Mouse (Mus musculus): ENCODE data around the gene Cox8b. TPM values are rescaled to one million over a fixed set of nuclear protein-coding genes. Genes with fewer than 3 reads are reported as not detected.

Cox8b gene
- total and polyA plus RNA-seq, 3 experiments, result not detected

GRCm38 (mm10) chr7:140912846-140913482 is 12.7 kb upstream of the Cox8b start:
- TF ChIP-seq JUND (IDR thresholded peaks at IDR 0.05; ENCODE audit: low read depth, low read length), result no peak
- TF ChIP-seq UBTF (IDR thresholded peaks at IDR 0.05; ENCODE audit: borderline replicate concordance, insufficient read depth, low read depth, low read length), result no peak
- no peak for TF ChIP-seq SIN3A (IDR thresholded peaks at IDR 0.05; ENCODE audit: low read length)
- no peak for TF ChIP-seq CHD2 (IDR thresholded peaks at IDR 0.05; ENCODE audit: low read length)
- TF ChIP-seq USF1 (IDR thresholded peaks at IDR 0.05; ENCODE audit: low read depth, low read length), result no peak
- TF ChIP-seq POLR2AphosphoS2 (IDR thresholded peaks at IDR 0.05; ENCODE audit: low read length), result no peak
- no peak for TF ChIP-seq BHLHE40 (IDR thresholded peaks at IDR 0.05; ENCODE audit: borderline replicate concordance, low read depth, low read length)
- TF ChIP-seq CTCF (IDR thresholded peaks at IDR 0.05 in 2 of 3, conservative IDR thresholded peaks at IDR 0.05 in 1 of 3; ENCODE audit: control insufficient read depth in 1 of 3, insufficient read depth in 1 of 3, low read depth in 2 of 3, low read length in 3 of 3, poor library complexity in 1 of 3, severe bottlenecking in 1 of 3), result no peak
- no peak for TF ChIP-seq POLR2AphosphoS5 (IDR thresholded peaks at IDR 0.05; ENCODE audit: borderline replicate concordance, low read depth, low read length)
- no peak for TF ChIP-seq MYB (IDR thresholded peaks at IDR 0.05; ENCODE audit: low read depth, low read length)
- no peak for TF ChIP-seq GATA1 (IDR thresholded peaks at IDR 0.05; ENCODE audit: low read depth, low read length)
- TF ChIP-seq MAFK (IDR thresholded peaks at IDR 0.05; ENCODE audit: borderline replicate concordance, low read depth, low read length), result no peak
- TF ChIP-seq ELF1 (IDR thresholded peaks at IDR 0.05; ENCODE audit: low read depth, low read length), result no peak
- TF ChIP-seq TBP (IDR thresholded peaks at IDR 0.05; ENCODE audit: low read depth, low read length), result no peak
- no peak for TF ChIP-seq MYC (IDR thresholded peaks at IDR 0.05; ENCODE audit: low read depth, low read length)
- no peak for TF ChIP-seq RCOR1 (IDR thresholded peaks at IDR 0.05; ENCODE audit: low read depth, low read length)
- no peak for TF ChIP-seq MXI1 (IDR thresholded peaks at IDR 0.05; ENCODE audit: low read depth, low read length)
- no peak for TF ChIP-seq ZC3H11A (IDR thresholded peaks at IDR 0.05; ENCODE audit: low read depth, low read length)
- no peak for TF ChIP-seq E2F4 (IDR thresholded peaks at IDR 0.05; ENCODE audit: borderline replicate concordance, low read depth, low read length)
- no peak for TF ChIP-seq EP300 (IDR thresholded peaks at IDR 0.05; ENCODE audit: low read depth in 1 of 2, low read length in 2 of 2)

GRCm38 (mm10) chr7:140912293-140912692 is 12.0 kb upstream of the Cox8b start:
- Histone ChIP-seq H3K27ac (ENCODE audit: control insufficient read depth, low read depth, low read length) (no peak overlapping the region), H3K79me2 (ENCODE audit: control insufficient read depth, insufficient read depth, low read length, poor library complexity) (no peaks in the 10 kb centered on the region), H3K9me3 (replicated peaks; ENCODE audit: insufficient read depth, low read length) (no peaks in the 10 kb centered on the region), H3K4me1 (ENCODE audit: control insufficient read depth in 1 of 2, insufficient read depth in 2 of 2, low read length in 2 of 2) (no peaks in the 10 kb centered on the region), H3K36me3 (ENCODE audit: control insufficient read depth in 1 of 2, insufficient read depth in 2 of 2, low read length in 2 of 2) (no peaks in the 10 kb centered on the region), H3K27me3 (ENCODE audit: control insufficient read depth in 1 of 2, insufficient read depth in 2 of 2, low read length in 2 of 2) (peaks cover 0 to 5% of the 10 kb centered on the region in 2 experiments; a peak in 1 of 4 replicates), H3K9ac (ENCODE audit: control insufficient read depth, low read depth, low read length, poor library complexity, severe bottlenecking) (no peak overlapping the region), H3K4me3 (ENCODE audit: control insufficient read depth in 1 of 2, insufficient read depth in 1 of 2, low read depth in 2 of 2, low read length in 2 of 2) (no peak overlapping the region)
- DNase-seq (ENCODE audit: low read depth, low spot score), result no peak
- TF ChIP-seq TAL1 (IDR thresholded peaks at IDR 0.05; ENCODE audit: low read length), result no peak
- no peak for TF ChIP-seq GATA1 (IDR thresholded peaks at IDR 0.05; ENCODE audit: low read depth, low read length)
- no peak for TF ChIP-seq KAT2A (conservative IDR thresholded peaks at IDR 0.05; ENCODE audit: low read depth, low read length)
- TF ChIP-seq BHLHE40 (IDR thresholded peaks at IDR 0.05; ENCODE audit: borderline replicate concordance, low read depth, low read length), result no peak
- TF ChIP-seq USF2 (IDR thresholded peaks at IDR 0.05; ENCODE audit: borderline replicate concordance in 1 of 2, insufficient read depth in 1 of 2, low read depth in 1 of 2, low read length in 2 of 2), result no peak
- TF ChIP-seq CHD1 (IDR thresholded peaks at IDR 0.05; ENCODE audit: low read depth, low read length), result no peak
- no peak for TF ChIP-seq MEF2A (IDR thresholded peaks at IDR 0.05; ENCODE audit: extremely low read depth, insufficient replicate concordance, low read depth, low read length, poor library complexity, severe bottlenecking)
- no peak for TF ChIP-seq SIN3A (IDR thresholded peaks at IDR 0.05; ENCODE audit: low read length)
- TF ChIP-seq EP300 (IDR thresholded peaks at IDR 0.05; ENCODE audit: low read depth in 1 of 2, low read length in 2 of 2), result no peak
- TF ChIP-seq ELF1 (IDR thresholded peaks at IDR 0.05; ENCODE audit: low read depth, low read length), result no peak
- TF ChIP-seq JUND (IDR thresholded peaks at IDR 0.05; ENCODE audit: low read depth, low read length), result no peak
- TF ChIP-seq MAZ (IDR thresholded peaks at IDR 0.05; ENCODE audit: low read depth, low read length), result no peak
- TF ChIP-seq ETS1 (IDR thresholded peaks at IDR 0.05; ENCODE audit: low read depth, low read length), result no peak
- TF ChIP-seq TCF12 (IDR thresholded peaks at IDR 0.05; ENCODE audit: low read depth, low read length), result no peak
- TF ChIP-seq USF1 (IDR thresholded peaks at IDR 0.05; ENCODE audit: low read depth, low read length), result no peak
- no peak for TF ChIP-seq CTCF (IDR thresholded peaks at IDR 0.05 in 2 of 3, conservative IDR thresholded peaks at IDR 0.05 in 1 of 3; ENCODE audit: control insufficient read depth in 1 of 3, insufficient read depth in 1 of 3, low read depth in 2 of 3, low read length in 3 of 3, poor library complexity in 1 of 3, severe bottlenecking in 1 of 3)
- TF ChIP-seq TBP (IDR thresholded peaks at IDR 0.05; ENCODE audit: low read depth, low read length), result no peak

More at GRCm38 (mm10) chr7:140912846-140913482, 12.7 kb upstream of the Cox8b start:
- Histone ChIP-seq H3K4me3 (ENCODE audit: control insufficient read depth in 1 of 2, insufficient read depth in 1 of 2, low read depth in 2 of 2, low read length in 2 of 2) (no peak overlapping the region), H3K4me1 (ENCODE audit: control insufficient read depth in 1 of 2, insufficient read depth in 2 of 2, low read length in 2 of 2) (no peaks in the 10 kb centered on the region), H3K27me3 (ENCODE audit: control insufficient read depth in 1 of 2, insufficient read depth in 2 of 2, low read length in 2 of 2) (peaks cover 0 to 5% of the 10 kb centered on the region in 2 experiments; a peak in 1 of 4 replicates), H3K9me3 (replicated peaks; ENCODE audit: insufficient read depth, low read length) (no peaks in the 10 kb centered on the region), H3K36me3 (ENCODE audit: control insufficient read depth in 1 of 2, insufficient read depth in 2 of 2, low read length in 2 of 2) (0 out of 4 replicates have a peak, but pooled peaks cover 0 to 2% of the 10 kb centered on the region in 2 experiments), H3K79me2 (ENCODE audit: control insufficient read depth, insufficient read depth, low read length, poor library complexity) (no peaks in the 10 kb centered on the region), H3K27ac (ENCODE audit: control insufficient read depth, low read depth, low read length) (no peak overlapping the region), H3K9ac (ENCODE audit: control insufficient read depth, low read depth, low read length, poor library complexity, severe bottlenecking) (no peak overlapping the region)
- no peak for DNase-seq (ENCODE audit: low read depth, low spot score)
